Mouse (Mus musculus): ENCODE results near the gene BB287469. TPM values are rescaled to one million over a fixed set of nuclear protein-coding genes. Genes with fewer than 3 reads are reported as not detected.

BB287469 gene
- polyA plus RNA-seq, 1 experiment from 2014 or later, result not detected

Other genes with a start within 250 kb of the BB287469 start
- gene Oog1, start 213.9 kb upstream of the BB287469 start, polyA plus RNA-seq (2016; fragmentation: Nextera tagmentation; extraction: Ambion mirVana), result not detected in 2 replicates
- gene Gm4027, start 197.7 kb upstream of the BB287469 start, polyA plus RNA-seq (2016; fragmentation: Nextera tagmentation; extraction: Ambion mirVana), result not detected in 2 replicates
- not detected in 2 replicates for gene Gm16381, start 172.0 kb upstream of the BB287469 start, polyA plus RNA-seq (2016; fragmentation: Nextera tagmentation; extraction: Ambion mirVana)
- not detected in 2 replicates for gene Gm21319, start 40.8 kb upstream of the BB287469 start, polyA plus RNA-seq (2016; fragmentation: Nextera tagmentation; extraction: Ambion mirVana)
- gene Gm21936, start 21.1 kb upstream of the BB287469 start, polyA plus RNA-seq (2016; fragmentation: Nextera tagmentation; extraction: Ambion mirVana), result not detected in 2 replicates
- not detected in 2 replicates for gene Gm2001, start 25.8 kb downstream of the BB287469 start, polyA plus RNA-seq (2016; fragmentation: Nextera tagmentation; extraction: Ambion mirVana)
- gene Gm2016, start 57.5 kb downstream of the BB287469 start, polyA plus RNA-seq (2016; fragmentation: Nextera tagmentation; extraction: Ambion mirVana), result not detected in 2 replicates
- gene Gm2022, start 78.8 kb downstream of the BB287469 start, polyA plus RNA-seq (2016; fragmentation: Nextera tagmentation; extraction: Ambion mirVana), result not detected in 2 replicates
- not detected in 2 replicates for gene Gm2035, start 103.3 kb downstream of the BB287469 start, polyA plus RNA-seq (2016; fragmentation: Nextera tagmentation; extraction: Ambion mirVana)
- gene Gm2042, start 137.5 kb downstream of the BB287469 start, polyA plus RNA-seq (2016; fragmentation: Nextera tagmentation; extraction: Ambion mirVana), result not detected in 2 replicates
- gene Gm2075, start 195.3 kb downstream of the BB287469 start, polyA plus RNA-seq (2016; fragmentation: Nextera tagmentation; extraction: Ambion mirVana), result not detected in 2 replicates
- gene Gm6803, start 202.2 kb downstream of the BB287469 start, polyA plus RNA-seq (2016; fragmentation: Nextera tagmentation; extraction: Ambion mirVana), result not detected in 2 replicates
- gene Gm2056, start 210.4 kb downstream of the BB287469 start, polyA plus RNA-seq (2016; fragmentation: Nextera tagmentation; extraction: Ambion mirVana), result not detected in 2 replicates

Measured in limb, embryonic 12.5 days (tissue).